Mouse (Mus musculus): ENCODE results near the gene Crtc3.

- TF ChIP-seq MYOG (IDR thresholded peaks at IDR 0.05; ENCODE audit: control insufficient read depth, extremely low read depth, insufficient read length): no peak
- TF ChIP-seq MYOD1 (IDR thresholded peaks at IDR 0.05; ENCODE audit: control insufficient read depth, insufficient read length, low read depth): no peak
- no peak for TF ChIP-seq CTCF (IDR thresholded peaks at IDR 0.05; ENCODE audit: control insufficient read depth, insufficient read depth, insufficient read length)
- TF ChIP-seq USF1 (IDR thresholded peaks at IDR 0.05; ENCODE audit: low read depth): no peak
- TF ChIP-seq CEBPB (IDR thresholded peaks at IDR 0.05; ENCODE audit: low read depth): no peak
- TF ChIP-seq FOSL1 (IDR thresholded peaks at IDR 0.05; ENCODE audit: insufficient read depth, low read length, poor library complexity, severe bottlenecking): no peak
Observed at GRCm38 (mm10) chr7:80575750-80576149, 112.9 kb downstream of the Crtc3 start.
